Mouse (Mus musculus): ENCODE data around the gene Cadps. TPM values are rescaled to one million over a fixed set of nuclear protein-coding genes. Genes with fewer than 3 reads are reported as not detected.

Cadps gene
- polyA plus RNA-seq, 1 experiment from 2014 or later, result not detected

DNA sequence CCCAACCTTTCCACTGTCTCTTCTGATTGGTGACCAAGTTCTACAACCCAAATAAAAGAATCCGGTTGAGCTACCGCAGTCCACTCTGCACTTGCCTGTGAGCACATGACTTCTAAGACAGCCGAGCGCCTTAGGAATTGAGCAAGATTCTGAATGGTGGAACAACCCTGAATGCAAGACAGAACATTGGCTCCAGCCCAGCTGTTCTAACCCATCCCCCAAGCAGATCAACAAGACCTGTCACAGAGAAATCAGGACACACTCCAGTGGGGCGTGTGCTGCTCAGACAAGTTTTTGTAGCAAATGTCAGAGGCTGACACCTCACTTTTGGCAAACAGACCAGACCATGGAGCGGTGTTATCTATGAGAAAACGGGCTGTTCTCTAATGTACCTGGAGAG is 431.7 kb downstream of the Cadps start:
- H3K4me1 ChIP-seq (ENCODE audit: insufficient read depth), result no peaks in the 10 kb centered on the region
- no peak overlapping the region for H3K4me3 ChIP-seq (ENCODE audit: low read depth, low read length)
- no peaks in the 10 kb centered on the region for H3K27me3 ChIP-seq (ENCODE audit: insufficient read depth, low read length)
- no peak overlapping the region for H3K27ac ChIP-seq (ENCODE audit: low read depth)
- no peaks in the 10 kb centered on the region for H3K36me3 ChIP-seq (replicated peaks; ENCODE audit: insufficient read depth, low read length)
- H3K9me3 ChIP-seq (ENCODE audit: low read length), result no peaks in the 10 kb centered on the region
- no peak overlapping the region for H3K4me2 ChIP-seq (ENCODE audit: low read depth, low read length)
- 67% methylated on average over 7 of the region's 7 CpGs for whole genome bisulfite sequencing (ENCODE audit: insufficient replicate concordance)
- DNase-seq (no peak), ATAC-seq (no peak)
- no peak for TF ChIP-seq CTCF (IDR thresholded peaks at IDR 0.05; ENCODE audit: low read depth)
- no peak overlapping the region for H3K9ac ChIP-seq (replicated peaks)

DNA sequence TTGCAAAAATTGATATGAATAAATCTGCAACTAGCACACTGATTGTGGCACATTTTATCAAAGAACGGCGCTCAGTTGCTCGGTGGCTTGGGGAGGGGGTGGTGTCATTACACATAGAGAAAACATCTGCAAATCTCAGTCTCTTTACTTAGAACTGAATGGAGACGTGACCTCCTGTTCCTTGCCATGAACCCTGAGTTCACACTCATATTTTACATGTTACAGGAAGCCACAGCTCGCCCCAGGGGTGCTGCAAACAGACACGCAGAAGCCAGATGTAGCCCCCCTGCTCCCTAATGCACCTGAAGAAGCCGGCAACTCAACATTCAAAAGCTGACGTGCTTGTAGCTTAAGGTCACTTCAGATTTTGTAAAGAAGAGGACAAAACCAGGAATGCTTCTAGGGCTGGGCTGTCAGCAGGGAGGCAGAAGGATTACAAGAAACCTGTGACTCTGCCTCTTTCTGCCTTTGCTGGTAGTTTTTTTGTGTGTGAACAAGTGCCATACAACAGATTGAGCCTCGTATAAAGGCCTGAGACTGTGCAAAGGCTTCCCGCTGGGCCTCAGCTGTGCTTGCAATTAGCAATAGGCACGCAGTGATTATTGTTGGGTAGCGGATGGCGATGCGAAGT is 434.0 kb downstream of the Cadps start:
- WGBS (ENCODE audit: insufficient replicate concordance), result 42% methylated on average over 14 of the region's 14 CpGs
- DNase-seq, result no peak
- Histone ChIP-seq H3K4me2 (ENCODE audit: low read depth, low read length) (no peak overlapping the region), H3K9ac (replicated peaks) (no peak overlapping the region), H3K4me3 (ENCODE audit: low read depth, low read length) (no peak overlapping the region), H3K27ac (ENCODE audit: low read depth) (no peak overlapping the region), H3K27me3 (ENCODE audit: insufficient read depth, low read length) (no peaks in the 10 kb centered on the region), H3K36me3 (replicated peaks; ENCODE audit: insufficient read depth, low read length) (no peaks in the 10 kb centered on the region), H3K4me1 (ENCODE audit: insufficient read depth) (no peaks in the 10 kb centered on the region), H3K9me3 (ENCODE audit: low read length) (no peaks in the 10 kb centered on the region)
- no peak for ATAC-seq
- no peak for TF ChIP-seq EP300 (IDR thresholded peaks at IDR 0.05; ENCODE audit: low read depth)
- no peak for TF ChIP-seq CTCF (IDR thresholded peaks at IDR 0.05; ENCODE audit: low read depth)

- no peak overlapping the region for H3K4me2 ChIP-seq (ENCODE audit: low read depth, low read length)
- TF ChIP-seq EP300 (IDR thresholded peaks at IDR 0.05; ENCODE audit: low read depth) (no peak), CTCF (IDR thresholded peaks at IDR 0.05; ENCODE audit: low read depth) (no peak)
Observed at GRCm38 (mm10) chr14:12388192-12388795, 434.6 kb downstream of the Cadps start.

DNA sequence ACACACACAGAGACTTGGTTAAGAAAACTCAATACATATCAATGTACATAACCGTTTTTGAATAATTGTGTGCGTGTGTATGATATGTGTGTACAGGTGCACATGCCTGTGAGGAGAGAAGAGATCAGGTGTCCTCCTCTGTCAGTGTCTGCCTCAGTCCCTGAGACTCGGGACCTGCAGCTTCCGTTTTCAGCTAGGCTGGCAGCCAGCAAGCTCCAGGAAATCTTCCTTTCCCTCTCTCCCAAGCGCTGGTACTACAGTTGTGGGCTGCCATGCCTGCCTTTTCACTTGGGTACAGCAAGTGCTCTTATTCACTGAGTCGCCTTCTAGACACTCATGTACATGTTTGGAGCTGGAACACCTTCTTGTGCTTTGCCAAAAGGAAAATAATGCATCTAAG is 435.7 kb downstream of the Cadps start:
- no peak for ATAC-seq
- WGBS (ENCODE audit: insufficient replicate concordance), result 64% methylated on average over 6 of the region's 6 CpGs

More at GRCm38 (mm10) chr14:12388192-12388795, 434.6 kb downstream of the Cadps start:
- Histone ChIP-seq H3K27ac (ENCODE audit: low read depth) (no peak overlapping the region), H3K4me3 (ENCODE audit: low read depth, low read length) (no peak overlapping the region), H3K9me3 (ENCODE audit: low read length) (no peaks in the 10 kb centered on the region), H3K27me3 (ENCODE audit: insufficient read depth, low read length) (no peaks in the 10 kb centered on the region), H3K36me3 (replicated peaks; ENCODE audit: insufficient read depth, low read length) (no peaks in the 10 kb centered on the region), H3K4me1 (ENCODE audit: insufficient read depth) (no peaks in the 10 kb centered on the region), H3K9ac (replicated peaks) (no peak overlapping the region)
- ATAC-seq, result no peak
- WGBS (ENCODE audit: insufficient replicate concordance), result 47% methylated on average over 4 of the region's 4 CpGs
- DNase-seq, result no peak

GRCm38 (mm10) chr14:12377883-12378282 is 445.0 kb downstream of the Cadps start:
- H3K36me3 ChIP-seq (replicated peaks; ENCODE audit: insufficient read depth, low read length), result no peaks in the 10 kb centered on the region
- no peak overlapping the region for H3K9ac ChIP-seq (replicated peaks)
- no peak overlapping the region for H3K27ac ChIP-seq (ENCODE audit: low read depth)
- H3K27me3 ChIP-seq (ENCODE audit: insufficient read depth, low read length), result no peaks in the 10 kb centered on the region
- no peaks in the 10 kb centered on the region for H3K9me3 ChIP-seq (ENCODE audit: low read length)
- H3K4me1 ChIP-seq (ENCODE audit: insufficient read depth), result no peaks in the 10 kb centered on the region
- WGBS (ENCODE audit: insufficient replicate concordance), result 27% methylated on average over 9 of the region's 9 CpGs
- TF ChIP-seq CTCF (IDR thresholded peaks at IDR 0.05; ENCODE audit: low read depth), result no peak
- no peak for TF ChIP-seq EP300 (IDR thresholded peaks at IDR 0.05; ENCODE audit: low read depth)
- H3K4me2 ChIP-seq (ENCODE audit: low read depth, low read length), result no peak overlapping the region
- DNase-seq (no peak), ATAC-seq (no peak)
- no peak overlapping the region for H3K4me3 ChIP-seq (ENCODE audit: low read depth, low read length)

More for the DNA sequence above, 435.7 kb downstream of the Cadps start:
- H3K27me3 ChIP-seq (ENCODE audit: insufficient read depth, low read length), result no peaks in the 10 kb centered on the region
- H3K27ac ChIP-seq (ENCODE audit: low read depth), result no peak overlapping the region
- DNase-seq, result no peak
- H3K9ac ChIP-seq (replicated peaks), result no peak overlapping the region
- no peak overlapping the region for H3K4me2 ChIP-seq (ENCODE audit: low read depth, low read length)
- H3K4me1 ChIP-seq (ENCODE audit: insufficient read depth), result no peaks in the 10 kb centered on the region
- H3K9me3 ChIP-seq (ENCODE audit: low read length), result no peaks in the 10 kb centered on the region
- no peak overlapping the region for H3K4me3 ChIP-seq (ENCODE audit: low read depth, low read length)
- TF ChIP-seq CTCF (IDR thresholded peaks at IDR 0.05; ENCODE audit: low read depth), result no peak
- H3K36me3 ChIP-seq (replicated peaks; ENCODE audit: insufficient read depth, low read length), result no peaks in the 10 kb centered on the region

DNA sequence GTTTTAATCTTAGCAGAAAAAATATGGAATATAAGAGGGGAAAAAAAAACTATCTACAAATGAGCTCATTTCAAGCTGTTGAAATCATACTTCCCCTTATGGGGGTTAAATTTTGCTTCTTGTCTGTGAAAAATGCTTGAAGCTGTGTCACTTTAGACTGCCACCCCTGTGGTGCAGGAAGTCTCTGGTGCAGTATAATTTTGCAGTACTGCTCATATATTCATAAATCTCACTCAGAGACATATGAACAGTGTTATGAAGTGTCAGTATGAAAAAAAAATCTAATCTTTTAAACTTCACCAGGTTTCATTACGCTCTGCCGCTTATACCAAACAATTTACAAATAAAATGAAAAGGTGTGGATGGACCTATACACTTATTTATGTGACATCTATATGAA is 445.6 kb downstream of the Cadps start:
- DNase-seq, result no peak
- H3K27ac ChIP-seq (ENCODE audit: low read depth), result no peak overlapping the region
- 85% methylated on average over 2 of the region's 2 CpGs for WGBS (ENCODE audit: insufficient replicate concordance)
- H3K9me3 ChIP-seq (ENCODE audit: low read length), result no peaks in the 10 kb centered on the region
- no peaks in the 10 kb centered on the region for H3K36me3 ChIP-seq (replicated peaks; ENCODE audit: insufficient read depth, low read length)
- no peak overlapping the region for H3K4me3 ChIP-seq (ENCODE audit: low read depth, low read length)
- ATAC-seq, result no peak
- no peaks in the 10 kb centered on the region for H3K4me1 ChIP-seq (ENCODE audit: insufficient read depth)
- no peak overlapping the region for H3K9ac ChIP-seq (replicated peaks)
- H3K4me2 ChIP-seq (ENCODE audit: low read depth, low read length), result no peak overlapping the region
- no peak for TF ChIP-seq CTCF (IDR thresholded peaks at IDR 0.05; ENCODE audit: low read depth)
- no peak for TF ChIP-seq EP300 (IDR thresholded peaks at IDR 0.05; ENCODE audit: low read depth)
- no peaks in the 10 kb centered on the region for H3K27me3 ChIP-seq (ENCODE audit: insufficient read depth, low read length)

All from liver, postnatal 0 days (tissue).